Mouse (Mus musculus) MEL (cell line): ENCODE measurements around the gene Gipc2.

Experiments
- BHLHE40 ChIP-seq: IDR thresholded peaks from 2 replicates; pipeline ENCODE4 v1.6.1; 2012; ENCODE audit warnings: low read depth, mild to moderate bottlenecking, inconsistent platforms, low read length, improper control_type of control experiment, borderline replicate concordance
- CHD1 ChIP-seq: IDR thresholded peaks from 2 replicates; pipeline ENCODE4 v1.6.1; 2012; ENCODE audit warnings: low read depth, mild to moderate bottlenecking, inconsistent platforms, low read length, improper control_type of control experiment
- CTCF ChIP-seq, 3 experiments: IDR thresholded peaks in 2 of 3; conservative IDR thresholded peaks in 1 of 3; 2 replicates each; pipeline ENCODE4 v1.5.1; 2011 to 2012; ENCODE audit warnings: low read length in 3 of 3, low read depth in 2 of 3, mild to moderate bottlenecking in 2 of 3, improper control_type of control experiment in 1 of 3, inconsistent platforms in 1 of 3, mixed read lengths in 1 of 3, moderate library complexity in 1 of 3; ENCODE audit not compliant: control insufficient read depth in 1 of 3, insufficient read depth in 1 of 3, poor library complexity in 1 of 3, severe bottlenecking in 1 of 3
- E2F4 ChIP-seq: IDR thresholded peaks from 2 replicates; pipeline ENCODE4 v1.6.1; 2011; ENCODE audit warnings: low read depth, low read length, improper control_type of control experiment, borderline replicate concordance
- EP300 ChIP-seq, 2 experiments: IDR thresholded peaks; 2 replicates each; pipeline ENCODE4 v1.6.1; 2011; ENCODE audit warnings: improper control_type of control experiment in 2 of 2, low read length in 2 of 2, low read depth in 1 of 2, mild to moderate bottlenecking in 1 of 2
- HCFC1 ChIP-seq: IDR thresholded peaks from 2 replicates; pipeline ENCODE4 v1.6.1; 2012; ENCODE audit warnings: low read depth, mild to moderate bottlenecking, inconsistent platforms, low read length, improper control_type of control experiment, moderate library complexity
- MAFK ChIP-seq: IDR thresholded peaks from 2 replicates; pipeline ENCODE4 v1.6.1; 2011; ENCODE audit warnings: low read depth, mild to moderate bottlenecking, low read length, improper control_type of control experiment, borderline replicate concordance
- POLR2A ChIP-seq, 2 experiments: IDR thresholded peaks; 2 replicates each; pipeline ENCODE4 v1.6.1; 2011 to 2012; ENCODE audit warnings: low read length in 2 of 2, mild to moderate bottlenecking in 2 of 2, control low read depth in 1 of 2, improper control_type of control experiment in 1 of 2, low read depth in 1 of 2, moderate library complexity in 1 of 2; ENCODE audit not compliant: control insufficient read depth in 1 of 2, insufficient read depth in 1 of 2, poor library complexity in 1 of 2
- POLR2AphosphoS2 ChIP-seq: IDR thresholded peaks from 2 replicates; pipeline ENCODE4 v1.6.1; 2011; ENCODE audit warnings: low read length, improper control_type of control experiment
- USF1 ChIP-seq: IDR thresholded peaks from 2 replicates; pipeline ENCODE4 v1.6.1; 2014; ENCODE audit warnings: low read depth, mild to moderate bottlenecking, inconsistent platforms, low read length, improper control_type of control experiment, moderate library complexity
- USF2 ChIP-seq, 2 experiments: IDR thresholded peaks; 2 replicates each; pipeline ENCODE4 v1.6.1; 2011 to 2012; ENCODE audit warnings: improper control_type of control experiment in 2 of 2, low read length in 2 of 2, borderline replicate concordance in 1 of 2, inconsistent platforms in 1 of 2, low read depth in 1 of 2, mild to moderate bottlenecking in 1 of 2; ENCODE audit not compliant: insufficient read depth in 1 of 2

DNA sequence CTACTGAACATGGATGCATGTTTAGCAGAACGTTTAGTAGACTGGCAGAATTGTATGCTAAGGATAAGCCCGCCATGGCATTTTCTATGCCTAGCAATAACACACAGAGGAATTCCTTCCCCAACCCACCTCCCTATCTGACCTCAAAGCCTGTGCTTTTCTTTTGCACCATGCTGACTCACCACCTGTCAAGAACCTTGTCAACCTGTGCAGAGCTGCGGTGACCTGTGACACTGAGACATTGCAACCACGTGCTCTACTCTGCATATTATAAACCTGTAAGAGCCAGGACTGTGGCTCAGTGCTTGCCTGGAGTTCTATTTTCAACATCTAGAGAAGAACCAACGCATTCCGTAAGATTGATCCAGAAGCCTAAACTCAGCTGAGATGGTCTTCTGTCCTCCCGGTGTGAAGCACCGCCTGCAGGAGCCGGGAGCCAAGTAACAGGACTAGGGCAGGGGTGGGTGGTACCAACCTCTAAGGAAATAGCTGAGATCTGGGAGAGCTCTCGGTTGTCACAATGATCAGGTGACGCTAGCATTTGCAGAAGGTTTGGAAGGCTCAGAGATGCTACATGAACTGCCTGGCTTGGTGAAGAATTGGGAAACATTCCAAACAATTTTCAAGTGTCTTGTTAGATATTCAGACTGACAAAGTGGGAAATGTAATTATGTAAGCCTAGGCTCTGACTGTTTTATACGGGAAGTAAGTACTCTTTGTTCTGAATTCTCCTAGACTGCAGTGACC, 18.8 kb downstream of the Gipc2 start:
- TF ChIP-seq EP300 (IDR thresholded peaks at IDR 0.05; ENCODE audit: low read depth in 1 of 2, low read length in 2 of 2) = no peak
- TF ChIP-seq USF2 (IDR thresholded peaks at IDR 0.05; ENCODE audit: borderline replicate concordance in 1 of 2, insufficient read depth in 1 of 2, low read depth in 1 of 2, low read length in 2 of 2) = no peak
- TF ChIP-seq CHD1 = no peak
- no peak for TF ChIP-seq USF1
- TF ChIP-seq CTCF (IDR thresholded peaks at IDR 0.05 in 2 of 3, conservative IDR thresholded peaks at IDR 0.05 in 1 of 3; ENCODE audit: control insufficient read depth in 1 of 3, insufficient read depth in 1 of 3, low read depth in 2 of 3, low read length in 3 of 3, poor library complexity in 1 of 3, severe bottlenecking in 1 of 3) = no peak
- TF ChIP-seq MAFK = no peak
- TF ChIP-seq POLR2A (IDR thresholded peaks at IDR 0.05; ENCODE audit: control insufficient read depth in 1 of 2, insufficient read depth in 1 of 2, low read depth in 1 of 2, low read length in 2 of 2, poor library complexity in 1 of 2) = no peak
- no peak for TF ChIP-seq HCFC1
- no peak for TF ChIP-seq E2F4
- TF ChIP-seq BHLHE40 = no peak
- TF ChIP-seq POLR2AphosphoS2 = no peak
